Mouse (Mus musculus) CH12.LX (cell line): ENCODE results near the gene Olfr456. TPM values are rescaled to one million over a fixed set of nuclear protein-coding genes. Genes with fewer than 3 reads are reported as not detected.

Experiments
- DNase-seq: peaks from one replicate; pipeline ENCODE4 v3.0.0-alpha.2; 2013; ENCODE audit errors: extremely low read depth
- H3K27ac ChIP-seq: 2 replicates; pipeline ENCODE4 v1.5.1; 2012; ENCODE audit warnings: low read depth, mild to moderate bottlenecking, control low read depth, moderate library complexity; ENCODE audit not compliant: insufficient read depth
- H3K27me3 ChIP-seq: replicated peaks from 2 replicates; pipeline ENCODE3; 2012; ENCODE audit warnings: inconsistent platforms
- H3K36me3 ChIP-seq, 2 experiments: replicated peaks in 1 of 2; 2 replicates each; pipeline versions ENCODE3 to v1.6.1; 2012; ENCODE audit warnings: inconsistent platforms in 1 of 2, low read length in 1 of 2, mild to moderate bottlenecking in 1 of 2, mixed read lengths in 1 of 2, moderate library complexity in 1 of 2; ENCODE audit not compliant: control insufficient read depth in 1 of 2, insufficient read depth in 1 of 2
- H3K4me1 ChIP-seq, 2 experiments: 2 replicates each; pipeline ENCODE4 v1.6.1; 2012; ENCODE audit warnings: inconsistent platforms in 1 of 2, moderate library complexity in 1 of 2; ENCODE audit not compliant: insufficient read depth in 2 of 2, control insufficient read depth in 1 of 2
- H3K4me2 ChIP-seq: 2 replicates; pipeline ENCODE4 v1.6.1; 2012; ENCODE audit warnings: low read depth, mild to moderate bottlenecking, control low read depth; ENCODE audit not compliant: poor library complexity, insufficient read depth, severe bottlenecking
- H3K4me3 ChIP-seq, 3 experiments: fragments of 150-350 bp in 1 of 3; sonication (generic) in 1 of 3; replicated peaks in 1 of 3; 2 replicates each; pipeline versions ENCODE3 to v1.5.1; 2011 to 2012; ENCODE audit warnings: low read depth in 2 of 3, low read length in 2 of 3, mild to moderate bottlenecking in 2 of 3, moderate library complexity in 2 of 3, control low read depth in 1 of 3, improper control_type of control experiment in 1 of 3, inconsistent platforms in 1 of 3, mixed read lengths in 1 of 3; ENCODE audit not compliant: poor library complexity in 1 of 3
- H3K79me2 ChIP-seq: replicated peaks from 2 replicates; pipeline ENCODE4 v1.6.1; 2012; ENCODE audit warnings: mild to moderate bottlenecking, moderate library complexity; ENCODE audit not compliant: control insufficient read depth, poor library complexity, insufficient read depth, severe bottlenecking; ENCODE audit errors: extremely low read depth
- H3K9ac ChIP-seq: 2 replicates; pipeline ENCODE4 v1.6.1; 2012; ENCODE audit warnings: low read depth, mild to moderate bottlenecking, control low read depth, moderate library complexity; ENCODE audit not compliant: insufficient read depth
- H3K9me3 ChIP-seq: replicated peaks from 2 replicates; pipeline ENCODE3; 2012; ENCODE audit warnings: low read length, inconsistent platforms, mixed read lengths
- BHLHE40 ChIP-seq: IDR thresholded peaks from 2 replicates; pipeline ENCODE4 v1.6.1; 2011; ENCODE audit warnings: mild to moderate bottlenecking, low read depth, low read length, improper control_type of control experiment
- CHD2 ChIP-seq: IDR thresholded peaks from 2 replicates; pipeline ENCODE4 v1.6.1; 2011; ENCODE audit warnings: low read length, improper control_type of control experiment
- CTCF ChIP-seq, 2 experiments: IDR thresholded peaks in 1 of 2; conservative IDR thresholded peaks in 1 of 2; 2 replicates each; pipeline ENCODE4 v1.5.1; 2011 to 2012; ENCODE audit warnings: low read depth in 2 of 2, low read length in 2 of 2, improper control_type of control experiment in 1 of 2, inconsistent platforms in 1 of 2, mild to moderate bottlenecking in 1 of 2, moderate library complexity in 1 of 2
- E2F4 ChIP-seq: IDR thresholded peaks from 2 replicates; pipeline ENCODE4 v1.6.1; 2011; ENCODE audit warnings: low read depth, low read length, improper control_type of control experiment; ENCODE audit not compliant: insufficient replicate concordance
- ELF1 ChIP-seq: IDR thresholded peaks from 2 replicates; pipeline ENCODE4 v1.6.1; 2014; ENCODE audit warnings: low read depth, mild to moderate bottlenecking, inconsistent platforms, low read length, improper control_type of control experiment
- GABPA ChIP-seq: IDR thresholded peaks from 2 replicates; pipeline ENCODE4 v1.6.1; 2012; ENCODE audit warnings: low read depth, low read length, improper control_type of control experiment, inconsistent platforms; ENCODE audit not compliant: insufficient replicate concordance
- JUN ChIP-seq: IDR thresholded peaks from 2 replicates; pipeline ENCODE4 v1.6.1; 2011; ENCODE audit warnings: low read depth, mild to moderate bottlenecking, low read length, improper control_type of control experiment, moderate library complexity; ENCODE audit not compliant: insufficient read depth
- JUND ChIP-seq: conservative IDR thresholded peaks from 2 replicates; pipeline ENCODE4 v1.6.1; 2011; ENCODE audit warnings: low read depth, low read length, improper control_type of control experiment
- KAT2A ChIP-seq: IDR thresholded peaks from 2 replicates; pipeline ENCODE4 v1.6.1; 2012; ENCODE audit warnings: low read length, improper control_type of control experiment, inconsistent platforms; ENCODE audit not compliant: insufficient replicate concordance
- MAFK ChIP-seq: IDR thresholded peaks from 2 replicates; pipeline ENCODE4 v1.6.1; 2011; ENCODE audit warnings: low read length, improper control_type of control experiment; ENCODE audit not compliant: insufficient replicate concordance
- MAZ ChIP-seq: IDR thresholded peaks from 2 replicates; pipeline ENCODE4 v1.6.1; 2012; ENCODE audit warnings: low read depth, mild to moderate bottlenecking, inconsistent platforms, low read length, improper control_type of control experiment, moderate library complexity
- MEF2A ChIP-seq: IDR thresholded peaks from 2 replicates; pipeline ENCODE4 v1.6.1; 2014; ENCODE audit warnings: low read depth, mild to moderate bottlenecking, inconsistent platforms, low read length, improper control_type of control experiment, borderline replicate concordance
- MXI1 ChIP-seq: IDR thresholded peaks from 2 replicates; pipeline ENCODE4 v1.6.1; 2011; ENCODE audit warnings: mild to moderate bottlenecking, low read depth, low read length, improper control_type of control experiment
- MYC ChIP-seq: IDR thresholded peaks from 2 replicates; pipeline ENCODE4 v1.6.1; 2011; ENCODE audit warnings: low read depth, mild to moderate bottlenecking, improper control_type of control experiment, low read length
- NRF1 ChIP-seq: IDR thresholded peaks from 2 replicates; pipeline ENCODE4 v1.6.1; 2014; ENCODE audit warnings: low read depth, mild to moderate bottlenecking, inconsistent platforms, low read length, improper control_type of control experiment, moderate library complexity
- PAX5 ChIP-seq: IDR thresholded peaks from 2 replicates; pipeline ENCODE4 v1.6.1; 2012; ENCODE audit warnings: low read length, inconsistent platforms, mixed read lengths
- POLR2AphosphoS2 ChIP-seq: IDR thresholded peaks from 2 replicates; pipeline ENCODE4 v1.6.1; 2011; ENCODE audit warnings: low read depth, low read length, improper control_type of control experiment
- RCOR1 ChIP-seq: conservative IDR thresholded peaks from 2 replicates; pipeline ENCODE4 v1.6.1; 2012; ENCODE audit warnings: low read depth, mild to moderate bottlenecking, inconsistent platforms, low read length, improper control_type of control experiment
- SIN3A ChIP-seq: IDR thresholded peaks from 2 replicates; pipeline ENCODE4 v1.6.1; 2012; ENCODE audit warnings: low read length, improper control_type of control experiment, inconsistent platforms
- SMC3 ChIP-seq: IDR thresholded peaks from 2 replicates; pipeline ENCODE4 v1.6.1; 2011; ENCODE audit warnings: low read depth, low read length, improper control_type of control experiment
- UBTF ChIP-seq: IDR thresholded peaks from 2 replicates; pipeline ENCODE4 v1.6.1; 2012; ENCODE audit warnings: low read depth, mild to moderate bottlenecking, inconsistent platforms, low read length, improper control_type of control experiment, moderate library complexity
- USF2 ChIP-seq: conservative IDR thresholded peaks from 2 replicates; pipeline ENCODE4 v1.6.1; 2011; ENCODE audit warnings: low read depth, low read length, improper control_type of control experiment
- ZC3H11A ChIP-seq: IDR thresholded peaks from 2 replicates; pipeline ENCODE4 v1.6.1; 2012; ENCODE audit warnings: low read depth, mild to moderate bottlenecking, inconsistent platforms, low read length, improper control_type of control experiment
- ZKSCAN1 ChIP-seq: IDR thresholded peaks from 2 replicates; pipeline ENCODE4 v1.6.1; 2012; ENCODE audit warnings: low read depth, inconsistent platforms, low read length, improper control_type of control experiment, borderline replicate concordance
- dilution Hi-C: fragments of 300-500 bp; cut with MboI; formaldehyde crosslinking; loops from 2 replicates; pipeline ENCODE4 v1.14.3; 2020; ENCODE audit warnings: low sequenced_read_pairs; ENCODE audit not compliant: extremely low pct_unique_long_range_greater_than_20kb, extremely low pct_ligation_motif_present
- in situ Hi-C: fragments of 300-500 bp; cut with MboI; formaldehyde crosslinking; loops from 3 replicates; pipeline ENCODE4 v1.14.3; 2019; ENCODE audit warnings: low sequenced_read_pairs, low pct_ligation_motif_present, low pct_unique_long_range_greater_than_20kb, mixed read lengths
- polyA plus RNA-seq: library from polyadenylated mRNA; unstranded; fragments of >175 nt; gene quantifications from 2 replicates; pipeline ENCODE4 v1.2.1, GENCODE M21; 2012; ENCODE audit warnings: low read depth; ENCODE audit not compliant: insufficient read length
- total RNA-seq, 2 experiments: library from RNA; depleted of rRNA; stranded (reverse); fragments of 300-350 nt in 1 of 2; fragments of >200 nt in 1 of 2; gene quantifications; 2 replicates each; pipeline ENCODE4 v1.2.3; 2012 to 2014

The Olfr456 gene
- total and polyA plus RNA-seq, 3 experiments = not detected

DNA sequence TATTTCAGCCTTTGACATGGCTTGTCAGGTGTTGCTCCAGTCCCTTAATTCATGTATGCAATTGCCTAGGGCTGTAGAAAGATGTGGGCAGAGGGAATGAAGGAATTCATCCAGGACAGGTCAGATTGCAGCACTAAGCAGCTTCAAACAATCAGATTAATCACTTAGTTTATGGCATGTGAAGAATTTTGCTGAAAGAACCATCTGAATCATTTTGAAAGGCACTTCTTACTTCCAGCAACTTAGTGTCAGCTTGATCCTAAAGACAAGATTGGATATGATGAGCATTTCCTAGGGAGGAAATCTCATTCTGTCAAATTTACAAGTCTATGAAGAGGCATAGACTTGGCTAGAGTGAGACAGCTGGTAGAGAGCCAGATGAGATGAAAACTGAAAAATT is 22.3 kb upstream of the Olfr456 start:
- H3K4me3 ChIP-seq = no peak overlapping the region
- TF ChIP-seq KAT2A (no peak), USF2 (no peak), RCOR1 (no peak), UBTF (no peak), ZKSCAN1 (no peak), CTCF (conservative IDR thresholded peaks at IDR 0.05 in 1 of 2, IDR thresholded peaks at IDR 0.05 in 1 of 2; ENCODE audit: low read depth in 2 of 2, low read length in 2 of 2) (no peak), ELF1 (no peak), MXI1 (no peak), MAZ (no peak), SMC3 (no peak), POLR2AphosphoS2 (no peak), NRF1 (no peak), E2F4 (no peak), MYC (no peak), BHLHE40 (no peak), JUND (no peak), PAX5 (no peak), MEF2A (no peak), CHD2 (no peak)
- no peaks in the 10 kb centered on the region for H3K36me3 ChIP-seq
- no peak for DNase-seq
- dilution Hi-C loops = no loop called here
- no peaks in the 10 kb centered on the region for H3K4me1 ChIP-seq
- H3K27ac ChIP-seq = no peak overlapping the region
- no peaks in the 10 kb centered on the region for H3K79me2 ChIP-seq
- in situ Hi-C loops = no loop called here
- no peak overlapping the region for H3K9ac ChIP-seq
- no peak overlapping the region for H3K4me2 ChIP-seq
- H3K27me3 ChIP-seq = no peaks in the 10 kb centered on the region
- no peaks in the 10 kb centered on the region for H3K9me3 ChIP-seq

DNA sequence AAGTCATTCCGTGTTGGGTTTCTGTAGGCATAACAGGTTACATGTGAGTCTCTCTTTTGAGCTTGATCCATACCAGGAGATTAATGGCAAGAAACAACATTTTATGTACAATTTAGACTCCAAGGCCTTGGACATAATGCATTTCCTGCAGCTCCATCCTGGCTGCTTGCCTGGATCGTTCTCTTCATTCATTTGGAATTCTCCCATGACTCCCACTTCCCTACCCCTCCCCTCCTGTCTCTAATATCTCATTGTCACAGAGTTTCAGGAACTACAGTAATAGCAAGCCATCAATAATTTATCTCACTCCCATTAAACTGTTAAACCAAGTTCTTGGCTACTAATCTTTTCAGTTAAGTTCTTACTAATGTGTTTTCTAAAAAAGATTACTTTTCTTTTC is 16.5 kb upstream of the Olfr456 start:
- no peak for DNase-seq
- no peaks in the 10 kb centered on the region for H3K4me1 ChIP-seq
- H3K27ac ChIP-seq = no peak overlapping the region
- H3K36me3 ChIP-seq = no peaks in the 10 kb centered on the region
- no peak overlapping the region for H3K4me3 ChIP-seq
- no peak overlapping the region for H3K9ac ChIP-seq
- dilution Hi-C loops (no loop called here), in situ Hi-C loops (no loop called here)
- no peak overlapping the region for H3K4me2 ChIP-seq
- H3K79me2 ChIP-seq = no peaks in the 10 kb centered on the region
- TF ChIP-seq PAX5 (no peak), JUN (no peak), CHD2 (no peak), SIN3A (no peak), KAT2A (no peak), UBTF (no peak), GABPA (no peak), BHLHE40 (no peak), USF2 (no peak), MAFK (no peak), ZC3H11A (no peak)
- TF ChIP-seq, all 38 proteins: peak for 0
- no peaks in the 10 kb centered on the region for H3K27me3 ChIP-seq
- no peaks in the 10 kb centered on the region for H3K9me3 ChIP-seq
